Mouse (Mus musculus): ENCODE data around the gene Pakap. TPM values are rescaled to one million over a fixed set of nuclear protein-coding genes. Genes with fewer than 3 reads are reported as not detected.

Pakap gene
- polyA plus RNA-seq, 1 experiment from 2014 or later: 28.4 TPM

DNA sequence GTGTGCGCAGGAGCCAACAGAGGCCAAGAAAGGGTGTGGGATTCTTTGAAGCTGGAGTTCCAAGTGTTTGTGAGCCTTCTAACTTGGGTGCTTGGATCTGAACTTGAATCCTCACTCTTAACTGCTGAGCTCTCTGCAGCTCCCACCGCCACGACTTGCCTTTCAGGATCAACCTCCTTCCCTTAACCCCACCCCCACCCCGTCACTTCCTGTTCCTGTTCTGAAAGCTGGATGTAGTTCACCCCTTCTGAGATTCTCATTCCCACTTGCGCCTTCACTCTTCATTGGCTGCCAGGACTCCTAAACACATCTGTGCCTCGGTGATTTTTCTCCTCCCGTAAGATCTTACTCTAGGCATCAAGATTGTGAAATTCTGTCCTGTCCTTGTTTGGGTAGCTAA is 106.4 kb downstream of the Pakap start:
- no peaks in the 10 kb centered on the region for H3K27me3 ChIP-seq (replicated peaks; ENCODE audit: control insufficient read depth, insufficient read depth, low read length)
- 0 out of 2 replicates have a peak overlapping the region, but pooled peaks have one; percentile 48 for H3K27ac ChIP-seq (ENCODE audit: low read depth)
- peaks cover 20% of the 10 kb centered on the region; the same call in 1 of the 2 replicates for H3K4me1 ChIP-seq (replicated peaks; ENCODE audit: control insufficient read depth, insufficient read depth, low read length)
- no peak for ATAC-seq (replicated peaks; ENCODE audit: low FRiP score, low TSS enrichment, low read depth)
- no peak overlapping the region for H3K4me2 ChIP-seq (ENCODE audit: low read length)
- no peaks in the 10 kb centered on the region for H3K9me3 ChIP-seq (ENCODE audit: control insufficient read depth, low read length)
- H3K9ac ChIP-seq (ENCODE audit: low read length): no peak overlapping the region
- H3K4me3 ChIP-seq (ENCODE audit: low read depth, low read length): no peak overlapping the region
- 74% methylated on average over 7 of the region's 7 CpGs for WGBS
- DNase-seq (ENCODE audit: low spot score): no peak
- no peaks in the 10 kb centered on the region for H3K36me3 ChIP-seq (ENCODE audit: control insufficient read depth, insufficient read depth, low read length)

DNA sequence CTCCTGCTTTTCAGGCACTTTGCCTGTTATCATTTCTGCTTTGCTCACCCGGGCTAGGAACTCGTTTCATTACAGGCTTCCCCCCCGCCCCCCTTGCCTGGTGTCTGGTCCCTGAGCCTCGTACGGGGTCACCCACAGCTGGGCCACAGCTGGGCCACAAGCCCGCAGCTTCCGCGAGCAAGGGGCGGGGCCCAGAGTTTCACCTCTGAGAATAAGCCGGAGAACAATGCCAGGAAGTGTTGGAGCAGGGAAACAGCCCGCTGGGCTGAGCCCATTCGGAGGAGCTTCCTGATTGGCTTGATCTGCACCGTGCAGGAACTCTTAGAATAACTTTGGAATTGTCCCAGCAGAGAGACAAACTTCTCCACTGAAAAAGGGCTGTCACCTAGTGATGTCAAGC is 107.4 kb downstream of the Pakap start:
- Histone ChIP-seq H3K27me3 (replicated peaks; ENCODE audit: control insufficient read depth, insufficient read depth, low read length) (no peaks in the 10 kb centered on the region), H3K9me3 (ENCODE audit: control insufficient read depth, low read length) (no peaks in the 10 kb centered on the region), H3K27ac (ENCODE audit: low read depth) (0 out of 2 replicates have a peak overlapping the region, but pooled peaks have one; percentile 48), H3K4me3 (ENCODE audit: low read depth, low read length) (peak overlapping the region; percentile 22; the same call in 1 of the 2 replicates), H3K4me1 (replicated peaks; ENCODE audit: control insufficient read depth, insufficient read depth, low read length) (peaks cover 20% of the 10 kb centered on the region; the same call in 1 of the 2 replicates), H3K36me3 (ENCODE audit: control insufficient read depth, insufficient read depth, low read length) (no peaks in the 10 kb centered on the region), H3K4me2 (ENCODE audit: low read length) (peak overlapping the region; percentile 51), H3K9ac (ENCODE audit: low read length) (0 out of 2 replicates have a peak overlapping the region, but pooled peaks have one; percentile 14)
- peak; percentile 63; the same call in 1 of the 2 replicates for ATAC-seq (replicated peaks; ENCODE audit: low FRiP score, low TSS enrichment, low read depth)
- peak; percentile 62 for DNase-seq (ENCODE audit: low spot score)
- 2% methylated on average over 13 of the region's 13 CpGs for WGBS

DNA sequence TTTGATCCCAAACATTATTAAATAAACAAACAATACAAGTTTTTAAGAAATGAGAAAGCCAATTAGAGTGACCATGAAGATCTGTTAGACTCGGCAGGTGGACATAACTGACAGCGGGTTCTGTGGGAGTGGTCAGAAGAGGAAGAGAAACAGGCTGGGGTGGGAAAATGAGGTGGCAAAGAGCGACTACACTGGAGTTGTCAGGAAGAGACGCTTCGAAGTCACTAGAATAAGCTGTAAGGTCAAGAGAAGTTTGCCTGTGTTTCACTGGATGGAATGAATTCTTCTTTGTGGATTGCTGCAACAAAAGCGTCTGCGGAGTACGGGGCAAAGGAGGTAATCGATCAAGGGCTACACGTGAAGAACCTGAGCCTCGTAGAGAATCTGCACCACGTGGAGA is 109.9 kb downstream of the Pakap start:
- no peak overlapping the region for H3K4me3 ChIP-seq (ENCODE audit: low read depth, low read length)
- H3K27me3 ChIP-seq (replicated peaks; ENCODE audit: control insufficient read depth, insufficient read depth, low read length): no peaks in the 10 kb centered on the region
- H3K9ac ChIP-seq (ENCODE audit: low read length): no peak overlapping the region
- no peak overlapping the region for H3K27ac ChIP-seq (ENCODE audit: low read depth)
- no peak overlapping the region for H3K4me2 ChIP-seq (ENCODE audit: low read length)
- ATAC-seq (replicated peaks; ENCODE audit: low FRiP score, low TSS enrichment, low read depth) (no peak), DNase-seq (ENCODE audit: low spot score) (no peak)
- WGBS: 75% methylated on average over 12 of the region's 12 CpGs
- H3K9me3 ChIP-seq (ENCODE audit: control insufficient read depth, low read length): no peaks in the 10 kb centered on the region
- no peaks in the 10 kb centered on the region for H3K36me3 ChIP-seq (ENCODE audit: control insufficient read depth, insufficient read depth, low read length)
- peaks cover 20% of the 10 kb centered on the region; the same call in 1 of the 2 replicates for H3K4me1 ChIP-seq (replicated peaks; ENCODE audit: control insufficient read depth, insufficient read depth, low read length)

DNA sequence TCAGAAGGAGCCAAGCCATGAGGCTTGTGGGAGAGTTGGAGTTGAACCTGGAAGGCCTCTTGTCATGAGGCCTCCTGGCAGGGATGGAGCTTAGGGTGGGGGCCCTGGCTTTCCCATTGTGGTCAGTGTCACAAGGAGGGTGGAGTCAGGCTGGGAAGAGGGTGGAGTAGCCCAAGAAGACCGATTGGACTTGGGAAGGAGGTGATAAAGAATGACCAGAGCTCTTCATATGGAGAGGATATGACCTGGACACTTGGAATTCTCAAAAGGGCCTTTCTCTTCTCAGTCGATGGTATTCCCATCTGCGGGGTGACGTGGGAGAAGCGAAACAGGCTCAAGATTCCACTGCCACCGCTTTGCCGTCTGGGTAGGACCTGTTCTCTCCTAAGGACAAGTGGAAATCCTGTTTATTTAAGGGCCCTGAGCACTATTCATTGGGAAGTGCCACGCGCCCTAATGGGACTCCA is 111.0 kb downstream of the Pakap start:
- DNase-seq (ENCODE audit: low spot score) (no peak), ATAC-seq (replicated peaks; ENCODE audit: low FRiP score, low TSS enrichment, low read depth) (no peak)
- WGBS: 85% methylated on average over 9 of the region's 9 CpGs
- Histone ChIP-seq H3K4me1 (replicated peaks; ENCODE audit: control insufficient read depth, insufficient read depth, low read length) (peaks cover 13% of the 10 kb centered on the region; the same call in 1 of the 2 replicates), H3K4me3 (ENCODE audit: low read depth, low read length) (no peak overlapping the region), H3K9me3 (ENCODE audit: control insufficient read depth, low read length) (no peaks in the 10 kb centered on the region), H3K4me2 (ENCODE audit: low read length) (no peak overlapping the region), H3K9ac (ENCODE audit: low read length) (no peak overlapping the region), H3K27ac (ENCODE audit: low read depth) (no peak overlapping the region), H3K36me3 (ENCODE audit: control insufficient read depth, insufficient read depth, low read length) (no peaks in the 10 kb centered on the region), H3K27me3 (replicated peaks; ENCODE audit: control insufficient read depth, insufficient read depth, low read length) (no peaks in the 10 kb centered on the region)

DNA sequence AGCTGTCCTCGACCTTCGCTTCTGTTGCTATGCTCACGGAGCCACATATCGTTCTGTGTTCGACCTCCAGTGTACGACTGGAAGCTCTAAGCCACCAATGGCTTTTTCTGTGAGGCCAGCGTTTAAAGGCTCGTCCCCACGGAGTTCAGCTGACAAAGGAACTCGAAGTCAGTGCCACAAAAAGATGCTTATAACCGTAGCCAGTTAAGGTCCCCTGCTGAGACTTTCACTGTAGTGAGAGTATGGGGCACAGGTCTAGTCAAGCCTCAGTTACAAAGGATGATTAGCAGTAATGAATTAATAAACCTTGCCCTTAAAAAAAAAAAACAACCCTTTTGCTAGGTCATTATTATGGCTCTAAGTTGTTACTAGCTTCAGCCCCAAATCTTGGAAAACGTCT is 112.2 kb downstream of the Pakap start:
- ATAC-seq (replicated peaks; ENCODE audit: low FRiP score, low TSS enrichment, low read depth) (no peak), DNase-seq (ENCODE audit: low spot score) (no peak)
- Histone ChIP-seq H3K27me3 (replicated peaks; ENCODE audit: control insufficient read depth, insufficient read depth, low read length) (no peaks in the 10 kb centered on the region), H3K4me3 (ENCODE audit: low read depth, low read length) (no peak overlapping the region), H3K4me2 (ENCODE audit: low read length) (no peak overlapping the region), H3K9ac (ENCODE audit: low read length) (no peak overlapping the region), H3K9me3 (ENCODE audit: control insufficient read depth, low read length) (no peaks in the 10 kb centered on the region), H3K27ac (ENCODE audit: low read depth) (no peak overlapping the region), H3K36me3 (ENCODE audit: control insufficient read depth, insufficient read depth, low read length) (no peaks in the 10 kb centered on the region), H3K4me1 (replicated peaks; ENCODE audit: control insufficient read depth, insufficient read depth, low read length) (0 out of 2 replicates have a peak, but pooled peaks cover 3% of the 10 kb centered on the region)
- WGBS: 90% methylated on average over 12 of the region's 12 CpGs

DNA sequence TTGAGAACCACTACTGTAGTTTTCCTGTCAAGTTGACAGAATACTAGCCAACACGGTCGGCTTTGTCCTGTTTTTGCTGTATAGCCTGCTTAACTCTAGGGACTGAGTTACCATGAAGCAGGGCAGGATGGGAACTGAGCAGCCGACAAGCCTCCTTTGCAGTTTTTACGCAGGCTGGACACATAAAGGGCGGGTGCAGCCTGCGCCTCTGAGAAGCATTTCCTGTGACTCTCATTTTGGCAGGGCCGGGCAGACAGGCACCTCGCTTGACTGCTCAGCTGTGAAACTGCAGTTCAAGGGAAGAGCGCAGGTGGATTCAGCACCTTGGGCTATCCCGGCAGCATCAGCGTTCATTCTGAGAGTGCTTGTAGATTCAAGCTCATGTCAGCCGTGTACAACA is 113.5 kb downstream of the Pakap start:
- no peak overlapping the region for H3K4me2 ChIP-seq (ENCODE audit: low read length)

DNA sequence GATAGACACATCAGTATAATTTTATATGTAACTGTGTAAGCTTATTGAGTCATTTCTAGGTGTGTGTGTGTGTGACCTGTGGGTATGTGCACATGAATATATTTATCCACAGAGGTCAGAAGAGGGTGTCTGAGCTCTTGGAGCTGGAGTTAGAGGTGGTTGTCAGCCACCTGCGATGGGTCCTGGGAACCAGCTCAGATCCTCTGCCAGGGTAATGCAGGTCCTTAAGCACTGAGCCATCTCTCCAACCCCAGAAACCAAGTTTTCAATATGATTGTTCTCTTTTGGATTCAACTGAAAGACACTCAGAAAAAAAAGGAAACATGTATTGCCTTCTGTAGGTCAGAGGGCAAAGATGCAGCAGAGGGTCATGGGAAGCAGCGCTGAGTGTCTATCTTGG is 114.4 kb downstream of the Pakap start:
- H3K9me3 ChIP-seq (ENCODE audit: control insufficient read depth, low read length): no peaks in the 10 kb centered on the region
- H3K27ac ChIP-seq (ENCODE audit: low read depth): no peak overlapping the region
- 95% methylated on average over 2 of the region's 2 CpGs for WGBS
- H3K4me2 ChIP-seq (ENCODE audit: low read length): no peak overlapping the region
- no peak overlapping the region for H3K9ac ChIP-seq (ENCODE audit: low read length)
- no peaks in the 10 kb centered on the region for H3K4me1 ChIP-seq (replicated peaks; ENCODE audit: control insufficient read depth, insufficient read depth, low read length)
- no peak for DNase-seq (ENCODE audit: low spot score)
- no peaks in the 10 kb centered on the region for H3K36me3 ChIP-seq (ENCODE audit: control insufficient read depth, insufficient read depth, low read length)
- H3K4me3 ChIP-seq (ENCODE audit: low read depth, low read length): no peak overlapping the region
- ATAC-seq (replicated peaks; ENCODE audit: low FRiP score, low TSS enrichment, low read depth): no peak
- H3K27me3 ChIP-seq (replicated peaks; ENCODE audit: control insufficient read depth, insufficient read depth, low read length): no peaks in the 10 kb centered on the region

More for the DNA sequence above, 113.5 kb downstream of the Pakap start:
- Histone ChIP-seq H3K9me3 (ENCODE audit: control insufficient read depth, low read length) (no peaks in the 10 kb centered on the region), H3K9ac (ENCODE audit: low read length) (no peak overlapping the region), H3K27ac (ENCODE audit: low read depth) (no peak overlapping the region), H3K36me3 (ENCODE audit: control insufficient read depth, insufficient read depth, low read length) (no peaks in the 10 kb centered on the region), H3K4me1 (replicated peaks; ENCODE audit: control insufficient read depth, insufficient read depth, low read length) (no peaks in the 10 kb centered on the region), H3K27me3 (replicated peaks; ENCODE audit: control insufficient read depth, insufficient read depth, low read length) (no peaks in the 10 kb centered on the region), H3K4me3 (ENCODE audit: low read depth, low read length) (no peak overlapping the region)
- WGBS: 70% methylated on average over 12 of the region's 12 CpGs
- ATAC-seq (replicated peaks; ENCODE audit: low FRiP score, low TSS enrichment, low read depth): no peak
- DNase-seq (ENCODE audit: low spot score): no peak

DNA sequence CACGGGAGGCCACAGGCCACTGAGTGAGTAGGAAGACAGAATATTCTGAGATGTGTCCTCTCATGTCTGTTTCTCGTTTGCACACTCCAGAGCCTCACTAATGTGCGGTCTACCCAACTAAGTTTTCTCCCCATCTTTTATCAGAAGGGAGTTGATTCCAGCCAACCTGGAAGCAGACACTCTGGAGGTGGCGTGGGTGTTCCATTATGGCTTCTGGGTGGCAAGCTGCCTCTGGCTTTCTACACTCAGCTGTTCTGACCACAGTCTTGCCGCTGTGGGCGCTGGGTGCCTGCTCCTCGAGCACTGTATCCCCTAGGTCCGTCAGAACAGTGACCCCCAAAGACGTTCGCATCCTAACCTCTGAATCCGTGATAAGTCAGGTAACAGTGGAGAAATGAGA is 115.0 kb downstream of the Pakap start:
- no peaks in the 10 kb centered on the region for H3K36me3 ChIP-seq (ENCODE audit: control insufficient read depth, insufficient read depth, low read length)
- DNase-seq (ENCODE audit: low spot score): no peak
- H3K9ac ChIP-seq (ENCODE audit: low read length): no peak overlapping the region
- no peaks in the 10 kb centered on the region for H3K27me3 ChIP-seq (replicated peaks; ENCODE audit: control insufficient read depth, insufficient read depth, low read length)
- no peak overlapping the region for H3K4me3 ChIP-seq (ENCODE audit: low read depth, low read length)
- no peaks in the 10 kb centered on the region for H3K9me3 ChIP-seq (ENCODE audit: control insufficient read depth, low read length)
- H3K4me2 ChIP-seq (ENCODE audit: low read length): no peak overlapping the region
- no peaks in the 10 kb centered on the region for H3K4me1 ChIP-seq (replicated peaks; ENCODE audit: control insufficient read depth, insufficient read depth, low read length)
- no peak for ATAC-seq (replicated peaks; ENCODE audit: low FRiP score, low TSS enrichment, low read depth)
- H3K27ac ChIP-seq (ENCODE audit: low read depth): no peak overlapping the region
- WGBS: 85% methylated on average over 11 of the region's 11 CpGs

DNA sequence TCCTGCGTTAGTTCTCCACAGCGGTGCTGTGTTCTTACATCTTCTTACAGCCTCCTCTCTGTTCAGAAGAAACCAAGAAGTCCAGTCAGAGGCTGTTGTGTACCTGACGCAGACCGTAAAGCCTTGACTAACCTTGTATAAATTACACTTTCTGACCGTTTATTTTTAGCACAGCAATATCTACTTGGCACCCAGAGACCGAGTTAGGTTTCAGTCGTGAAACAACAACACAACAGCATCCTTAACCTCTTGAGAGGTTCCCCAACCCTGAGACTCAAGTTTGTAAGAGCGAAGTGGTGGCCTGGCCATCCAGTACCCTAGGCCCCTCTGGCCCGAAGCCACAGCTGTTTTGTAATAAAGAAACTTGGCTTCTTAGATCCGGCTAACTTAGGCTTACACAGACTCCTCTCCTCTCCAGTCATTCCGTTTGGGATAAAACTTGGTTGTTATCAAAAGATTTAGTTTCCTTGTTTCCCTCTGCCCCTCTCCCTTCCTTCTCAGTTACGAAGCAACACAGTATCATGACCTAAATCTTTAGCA is 116.8 kb downstream of the Pakap start:
- no peaks in the 10 kb centered on the region for H3K9me3 ChIP-seq (ENCODE audit: control insufficient read depth, low read length)
- WGBS: 72% methylated on average over 12 of the region's 12 CpGs
- H3K4me3 ChIP-seq (ENCODE audit: low read depth, low read length): no peak overlapping the region
- no peak overlapping the region for H3K27ac ChIP-seq (ENCODE audit: low read depth)
- H3K9ac ChIP-seq (ENCODE audit: low read length): no peak overlapping the region
- H3K4me2 ChIP-seq (ENCODE audit: low read length): no peak overlapping the region
- DNase-seq (ENCODE audit: low spot score): no peak
- H3K27me3 ChIP-seq (replicated peaks; ENCODE audit: control insufficient read depth, insufficient read depth, low read length): no peaks in the 10 kb centered on the region
- H3K4me1 ChIP-seq (replicated peaks; ENCODE audit: control insufficient read depth, insufficient read depth, low read length): no peaks in the 10 kb centered on the region
- ATAC-seq (replicated peaks; ENCODE audit: low FRiP score, low TSS enrichment, low read depth): no peak
- H3K36me3 ChIP-seq (ENCODE audit: control insufficient read depth, insufficient read depth, low read length): no peaks in the 10 kb centered on the region
